Mouse (Mus musculus) heart, embryonic 16.5 days (tissue): Measurements from ENCODE around the gene Prickle2. TPM values are rescaled to one million over a fixed set of nuclear protein-coding genes. Genes with fewer than 3 reads are reported as not detected.

Experiments
- ATAC-seq: fragments of 200-750 bp; cut with Nextera tagmentation; replicated peaks from 2 replicates; pipeline ENCODE4 v1.8.0; 2017; ENCODE audit warnings: moderate number of reproducible peaks; ENCODE audit not compliant: insufficient read depth, low FRiP score; ENCODE audit errors: extremely low read depth
- H3K27ac ChIP-seq: fragments of 300-500 bp; sonication (generic); 2 replicates; pipeline ENCODE4 v1.5.1; 2014; ENCODE audit warnings: mild to moderate bottlenecking, low read length, control low read depth, moderate library complexity
- H3K27me3 ChIP-seq: fragments of 300-500 bp; sonication (generic); 2 replicates; pipeline ENCODE4 v1.6.1; 2014; ENCODE audit warnings: low read length, mixed read lengths; ENCODE audit not compliant: control insufficient read depth, insufficient read depth
- H3K36me3 ChIP-seq: fragments of 300-500 bp; sonication (generic); 2 replicates; pipeline ENCODE4 v1.6.1; 2014; ENCODE audit not compliant: control insufficient read depth, insufficient read depth
- H3K4me1 ChIP-seq: fragments of 300-500 bp; sonication (generic); 2 replicates; pipeline ENCODE4 v1.6.1; 2014; ENCODE audit warnings: low read length, mixed read lengths; ENCODE audit not compliant: control insufficient read depth, insufficient read depth
- H3K4me2 ChIP-seq: fragments of 300-500 bp; sonication (generic); 2 replicates; pipeline ENCODE4 v1.6.1; 2014; ENCODE audit warnings: low read depth, mild to moderate bottlenecking, control low read depth, low read length
- H3K4me3 ChIP-seq: fragments of 300-500 bp; sonication (generic); 2 replicates; pipeline ENCODE4 v1.5.1; 2014; ENCODE audit warnings: mild to moderate bottlenecking, control low read depth, low read length
- H3K9ac ChIP-seq: fragments of 300-500 bp; sonication (generic); 2 replicates; pipeline ENCODE4 v1.6.1; 2014; ENCODE audit warnings: low read length, control low read depth
- H3K9me3 ChIP-seq: fragments of 300-500 bp; sonication (generic); replicated peaks from 2 replicates; pipeline ENCODE4 v1.6.1; 2016; ENCODE audit warnings: low read length; ENCODE audit not compliant: control insufficient read depth
- WGBS: fragments of 180-500 bp; shearing (Covaris S2); extraction: QIAGEN DNeasy Blood & Tissue Kit; methylation state at CpG from one replicate; pipeline ENCODE4 v1.1.7; 2014; 5-methylcytosine and 5-hydroxymethylcytosine counted together
- polyA plus RNA-seq: library from polyadenylated mRNA; unstranded; fragments of >200 nt; fragmentation: Nextera tagmentation; extraction: Ambion mirVana; gene quantifications from 2 replicates; pipeline ENCODE4 v1.2.1, GENCODE M21; 2015

Gene Prickle2
- polyA plus RNA-seq, 1 experiment from 2014 or later = 4.2 TPM

- no peaks in the 10 kb centered on the region for H3K9me3 ChIP-seq
- no peaks in the 10 kb centered on the region for H3K36me3 ChIP-seq
- H3K27me3 ChIP-seq = no peaks in the 10 kb centered on the region
- H3K4me2 ChIP-seq = no peak overlapping the region
- peaks cover 2% of the 10 kb centered on the region; the same call in 1 of the 2 replicates for H3K4me1 ChIP-seq
- no peak for ATAC-seq
- H3K9ac ChIP-seq = no peak overlapping the region
- no peak overlapping the region for H3K27ac ChIP-seq
- WGBS = 63% methylated on average over 5 of the region's 5 CpGs
- no peak overlapping the region for H3K4me3 ChIP-seq
Measured at GRCm38 (mm10) chr6:92726121-92726520, 20.2 kb upstream of the Prickle2 start.

- Histone ChIP-seq H3K9ac (no peak overlapping the region), H3K9me3 (no peaks in the 10 kb centered on the region), H3K4me3 (no peak overlapping the region), H3K4me1 (peaks cover 2% of the 10 kb centered on the region; the same call in 1 of the 2 replicates), H3K27me3 (no peaks in the 10 kb centered on the region), H3K4me2 (no peak overlapping the region), H3K36me3 (no peaks in the 10 kb centered on the region), H3K27ac (no peak overlapping the region)
- WGBS = 75% methylated on average over 2 of the region's 2 CpGs
- ATAC-seq = no peak
Measured at GRCm38 (mm10) chr6:92724394-92724793, 18.4 kb upstream of the Prickle2 start.

GRCm38 (mm10) chr6:92715806-92716205 is 9.9 kb upstream of the Prickle2 start:
- H3K36me3 ChIP-seq = no peaks in the 10 kb centered on the region
- H3K4me2 ChIP-seq = no peak overlapping the region
- no peak overlapping the region for H3K4me3 ChIP-seq
- no peak overlapping the region for H3K27ac ChIP-seq
- ATAC-seq = no peak
- H3K27me3 ChIP-seq = no peaks in the 10 kb centered on the region
- no peak overlapping the region for H3K9ac ChIP-seq
- H3K9me3 ChIP-seq = 0 out of 2 replicates have a peak, but pooled peaks cover 2% of the 10 kb centered on the region
- H3K4me1 ChIP-seq = no peaks in the 10 kb centered on the region
- 49% methylated on average over 3 of the region's 3 CpGs for WGBS

GRCm38 (mm10) chr6:92714748-92715147 is 8.8 kb upstream of the Prickle2 start:
- H3K4me2 ChIP-seq = no peak overlapping the region
- no peak overlapping the region for H3K4me3 ChIP-seq
- H3K27ac ChIP-seq = no peak overlapping the region
- no peak for ATAC-seq
- no peaks in the 10 kb centered on the region for H3K4me1 ChIP-seq
- H3K27me3 ChIP-seq = no peaks in the 10 kb centered on the region
- no peaks in the 10 kb centered on the region for H3K36me3 ChIP-seq
- H3K9ac ChIP-seq = no peak overlapping the region
- H3K9me3 ChIP-seq = 0 out of 2 replicates have a peak, but pooled peaks cover 2% of the 10 kb centered on the region
- WGBS = 74% methylated on average over 4 of the region's 4 CpGs

GRCm38 (mm10) chr6:92708137-92708536 is 2.2 kb upstream of the Prickle2 start:
- 64% methylated on average over 4 of the region's 4 CpGs for WGBS
- H3K4me1 ChIP-seq = peaks cover 7% of the 10 kb centered on the region
- 0 out of 2 replicates have a peak, but pooled peaks cover 2% of the 10 kb centered on the region for H3K9me3 ChIP-seq
- H3K4me3 ChIP-seq = no peak overlapping the region
- H3K9ac ChIP-seq = no peak overlapping the region
- H3K36me3 ChIP-seq = no peaks in the 10 kb centered on the region
- H3K27ac ChIP-seq = no peak overlapping the region
- peaks cover 13% of the 10 kb centered on the region for H3K27me3 ChIP-seq
- ATAC-seq = no peak
- H3K4me2 ChIP-seq = no peak overlapping the region

- no peak for ATAC-seq
- Histone ChIP-seq H3K27ac (peak overlapping the region; percentile 10; the same call in 1 of the 2 replicates), H3K27me3 (peaks cover 16% of the 10 kb centered on the region), H3K36me3 (no peaks in the 10 kb centered on the region), H3K9me3 (no peaks in the 10 kb centered on the region), H3K4me1 (peaks cover 7% of the 10 kb centered on the region), H3K4me2 (peak overlapping the region; percentile 100), H3K9ac (peak overlapping the region; percentile 78), H3K4me3 (peak overlapping the region; percentile 76)
- 5% methylated on average over 39 of the region's 39 CpGs for WGBS
Measured at GRCm38 (mm10) chr6:92705353-92706144, 406 bp downstream of the Prickle2 start.

GRCm38 (mm10) chr6:92704810-92705209 is 1.1 kb downstream of the Prickle2 start:
- Histone ChIP-seq H3K9ac (no peak overlapping the region), H3K4me1 (peaks cover 7% of the 10 kb centered on the region)
- ATAC-seq = no peak

GRCm38 (mm10) chr6:92699491-92700209 is 6.3 kb downstream of the Prickle2 start:
- Histone ChIP-seq H3K4me2 (no peak overlapping the region), H3K36me3 (no peaks in the 10 kb centered on the region), H3K9me3 (no peaks in the 10 kb centered on the region), H3K4me1 (no peaks in the 10 kb centered on the region), H3K9ac (no peak overlapping the region), H3K27me3 (peaks cover 10% of the 10 kb centered on the region; the same call in 1 of the 2 replicates), H3K27ac (no peak overlapping the region), H3K4me3 (no peak overlapping the region)
- 37% methylated on average over 3 of the region's 3 CpGs for WGBS
- ATAC-seq = no peak

More at GRCm38 (mm10) chr6:92704810-92705209, 1.1 kb downstream of the Prickle2 start:
- no peaks in the 10 kb centered on the region for H3K36me3 ChIP-seq
- no peak overlapping the region for H3K27ac ChIP-seq
- peak overlapping the region; percentile 76 for H3K4me3 ChIP-seq
- no peaks in the 10 kb centered on the region for H3K9me3 ChIP-seq
- WGBS = 40% methylated on average over 9 of the region's 9 CpGs
- H3K27me3 ChIP-seq = peaks cover 16% of the 10 kb centered on the region
- H3K4me2 ChIP-seq = peak overlapping the region; percentile 100

- no peaks in the 10 kb centered on the region for H3K4me1 ChIP-seq
- no peaks in the 10 kb centered on the region for H3K36me3 ChIP-seq
- H3K27ac ChIP-seq = no peak overlapping the region
- no peak overlapping the region for H3K4me2 ChIP-seq
- H3K27me3 ChIP-seq = no peaks in the 10 kb centered on the region
- ATAC-seq = no peak
- no peak overlapping the region for H3K4me3 ChIP-seq
- no peaks in the 10 kb centered on the region for H3K9me3 ChIP-seq
- H3K9ac ChIP-seq = no peak overlapping the region
- 86% methylated on average over 5 of the region's 5 CpGs for WGBS
Measured at GRCm38 (mm10) chr6:92697807-92698206, 8.1 kb downstream of the Prickle2 start.
